Mouse (Mus musculus) C2C12 (cell line): Measurements from ENCODE around the gene Aasdhppt. TPM values are rescaled to one million over a fixed set of nuclear protein-coding genes. Genes with fewer than 3 reads are reported as not detected.
A peak's percentile ranks its signal among the peaks of the same experiment; 100 is the strongest.

ENCODE experiments used
- H3K27me3 ChIP-seq: one replicate; pipeline ENCODE4 v1.6.1; 2011; ENCODE audit not compliant: control insufficient read depth, insufficient read depth, insufficient read length
- H3K36me3 ChIP-seq: one replicate; pipeline ENCODE4 v1.6.1; 2011; ENCODE audit not compliant: control insufficient read depth, insufficient read depth
- H3K4me3 ChIP-seq: one replicate; pipeline ENCODE4 v1.5.1; 2011; ENCODE audit warnings: mild to moderate bottlenecking, control low read depth; ENCODE audit not compliant: poor library complexity, insufficient read depth, severe bottlenecking
- H3K79me2 ChIP-seq: one replicate; pipeline ENCODE4 v1.6.1; 2011; ENCODE audit not compliant: control insufficient read depth, insufficient read depth
- H3K79me3 ChIP-seq: one replicate; pipeline ENCODE4 v1.6.1; 2011; ENCODE audit warnings: low read depth, control low read depth
- H3ac ChIP-seq: one replicate; pipeline ENCODE3; 2011; ENCODE audit warnings: low read depth; ENCODE audit not compliant: control insufficient read depth, insufficient read length
- CEBPB ChIP-seq: IDR thresholded peaks from one replicate; pipeline ENCODE4 v1.6.1; 2011; ENCODE audit warnings: low read depth, mild to moderate bottlenecking, control low read depth, moderate library complexity
- CTCF ChIP-seq: IDR thresholded peaks from one replicate; pipeline ENCODE4 v1.5.1; 2011; ENCODE audit not compliant: control insufficient read depth, insufficient read depth, insufficient read length
- FOSL1 ChIP-seq: IDR thresholded peaks from one replicate; pipeline ENCODE4 v1.8.0; 2011; ENCODE audit warnings: mild to moderate bottlenecking, low read length; ENCODE audit not compliant: poor library complexity, insufficient read depth, severe bottlenecking
- MAX ChIP-seq: IDR thresholded peaks from one replicate; pipeline ENCODE4 v1.6.1; 2011; ENCODE audit warnings: mild to moderate bottlenecking, control low read depth
- MYOD1 ChIP-seq: IDR thresholded peaks from one replicate; pipeline ENCODE4 v1.6.1; 2011; ENCODE audit warnings: low read depth; ENCODE audit not compliant: control insufficient read depth, insufficient read length
- MYOG ChIP-seq: IDR thresholded peaks from one replicate; pipeline ENCODE4 v1.6.1; 2011; ENCODE audit not compliant: control insufficient read depth, insufficient read length; ENCODE audit errors: extremely low read depth
- USF1 ChIP-seq: IDR thresholded peaks from one replicate; pipeline ENCODE4 v1.6.1; 2011; ENCODE audit warnings: low read depth, mild to moderate bottlenecking, control low read depth, moderate library complexity
- long read RNA-seq, 2 experiments: library from polyadenylated mRNA; unstranded; transcript quantifications; one replicate each; pipeline ENCODE4 v2.0.0; 2019 to 2020
- polyA plus RNA-seq: library from polyadenylated mRNA; unstranded; fragments of >200 nt; fragmentation: generic; extraction: Trizol; gene quantifications from one replicate; pipeline ENCODE4 v1.2.1, GENCODE M21; 2012; ENCODE audit warnings: missing spikeins

Aasdhppt gene
- polyA plus RNA-seq, result 7.9 TPM
- long read RNA-seq, experiment 1, transcript Aasdhppt-201 (6 exons, 2,843 nt), result major isoform, 26 of 38 reads
- long read RNA-seq, experiment 1, partial matches to known transcripts, result 1 of 38 reads
- long read RNA-seq, experiment 1, other reads (novel, unspliced or antisense), result 8 of 38 reads
- long read RNA-seq, experiment 2, transcript Aasdhppt-202 (6 exons, 2,810 nt), result minor isoform, 16 of 177 reads
- long read RNA-seq, experiment 2, transcript Aasdhppt-201 (6 exons, 2,843 nt), result major isoform, 119 of 177 reads
- long read RNA-seq, experiment 2, partial matches to known transcripts, result 8 of 177 reads
- long read RNA-seq, experiment 2, other reads (novel, unspliced or antisense), result 33 of 177 reads

DNA sequence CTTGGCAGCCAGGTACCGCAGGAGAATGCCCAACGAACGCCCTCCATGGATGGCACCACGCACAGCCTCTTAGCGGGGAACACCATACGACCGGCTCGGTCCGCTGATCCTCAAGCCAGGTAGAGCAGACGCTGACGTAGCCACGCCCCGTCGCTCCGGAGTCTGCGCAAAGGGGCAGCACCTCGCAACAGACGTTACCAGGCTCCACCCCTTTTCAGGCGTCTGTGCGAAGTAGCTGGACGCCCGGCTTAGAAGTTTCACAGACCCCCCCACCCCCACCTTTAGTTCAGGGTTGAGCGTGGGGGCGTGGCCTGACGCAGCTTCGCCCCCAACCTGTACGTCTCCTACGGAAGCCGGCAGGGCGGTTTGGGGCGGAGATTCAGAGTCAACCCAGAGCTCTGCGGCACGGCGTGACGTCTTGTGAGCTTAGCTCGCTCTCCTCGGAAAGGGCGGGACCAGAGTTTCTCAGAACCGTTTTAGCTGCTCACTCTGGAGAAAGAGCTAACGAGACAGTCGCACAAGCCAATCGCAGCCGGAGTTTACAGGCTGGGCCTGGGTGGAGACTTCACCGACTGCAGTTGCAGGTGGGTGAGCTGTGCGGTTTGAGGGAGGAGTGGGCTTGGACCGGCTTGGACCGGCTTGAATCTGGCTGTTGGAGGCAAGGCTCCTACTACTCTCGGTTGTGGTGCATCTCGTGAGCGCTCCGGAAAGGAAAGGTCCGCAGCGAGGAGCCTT is at the start of gene Aasdhppt, which contains the start of gene Kbtbd3:
TSS of gene Aasdhppt (minus strand) at position 121 of the 735 bp plus-strand sequence.
TSS of gene Kbtbd3 (plus strand) at position 483 of the 735 bp plus-strand sequence.
- TF ChIP-seq FOSL1 (no peak), MYOD1 (no peak), CTCF (no peak), USF1 (no peak), CEBPB (no peak), MAX (no peak), MYOG (no peak)
- H3ac ChIP-seq, result peak within 1 kb of the TSS; percentile 79
- peak within 1 kb of the TSS; percentile 63 for H3K4me3 ChIP-seq
- peaks cover 29% of the 10 kb centered on the region for H3K79me3 ChIP-seq
- no peaks in the 10 kb centered on the region for H3K27me3 ChIP-seq
- H3K36me3 ChIP-seq, result no peaks in the 10 kb centered on the region
- H3K79me2 ChIP-seq, result peaks cover 52% of the 10 kb centered on the region

DNA sequence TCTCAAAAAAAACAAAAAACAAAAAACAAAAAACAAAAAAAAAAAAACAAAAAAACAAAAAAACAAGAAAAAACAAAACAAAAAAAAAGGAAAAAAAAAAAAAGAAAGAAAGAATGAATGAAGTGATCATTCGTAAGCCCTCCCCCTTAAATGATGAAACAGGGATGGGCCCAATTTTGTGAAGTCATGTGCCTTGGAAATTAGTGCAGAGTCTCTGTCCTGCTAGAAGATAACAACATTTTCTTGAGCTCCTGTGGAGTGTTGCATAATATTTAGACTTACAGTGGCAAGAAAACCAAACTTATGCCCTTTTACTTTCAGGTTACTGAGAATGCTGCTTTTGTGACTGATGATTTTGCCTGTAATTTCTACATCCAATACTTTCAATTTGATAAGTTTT is 43.9 kb upstream of the Aasdhppt start:
- H3K4me3 ChIP-seq, result no peak overlapping the region
- TF ChIP-seq CTCF (no peak), MYOG (no peak), MYOD1 (no peak), MAX (no peak), USF1 (no peak), CEBPB (no peak), FOSL1 (no peak)
- H3K79me3 ChIP-seq, result no peaks in the 10 kb centered on the region
- H3K27me3 ChIP-seq, result no peaks in the 10 kb centered on the region
- H3ac ChIP-seq, result no peak overlapping the region
- no peaks in the 10 kb centered on the region for H3K36me3 ChIP-seq
- no peaks in the 10 kb centered on the region for H3K79me2 ChIP-seq

DNA sequence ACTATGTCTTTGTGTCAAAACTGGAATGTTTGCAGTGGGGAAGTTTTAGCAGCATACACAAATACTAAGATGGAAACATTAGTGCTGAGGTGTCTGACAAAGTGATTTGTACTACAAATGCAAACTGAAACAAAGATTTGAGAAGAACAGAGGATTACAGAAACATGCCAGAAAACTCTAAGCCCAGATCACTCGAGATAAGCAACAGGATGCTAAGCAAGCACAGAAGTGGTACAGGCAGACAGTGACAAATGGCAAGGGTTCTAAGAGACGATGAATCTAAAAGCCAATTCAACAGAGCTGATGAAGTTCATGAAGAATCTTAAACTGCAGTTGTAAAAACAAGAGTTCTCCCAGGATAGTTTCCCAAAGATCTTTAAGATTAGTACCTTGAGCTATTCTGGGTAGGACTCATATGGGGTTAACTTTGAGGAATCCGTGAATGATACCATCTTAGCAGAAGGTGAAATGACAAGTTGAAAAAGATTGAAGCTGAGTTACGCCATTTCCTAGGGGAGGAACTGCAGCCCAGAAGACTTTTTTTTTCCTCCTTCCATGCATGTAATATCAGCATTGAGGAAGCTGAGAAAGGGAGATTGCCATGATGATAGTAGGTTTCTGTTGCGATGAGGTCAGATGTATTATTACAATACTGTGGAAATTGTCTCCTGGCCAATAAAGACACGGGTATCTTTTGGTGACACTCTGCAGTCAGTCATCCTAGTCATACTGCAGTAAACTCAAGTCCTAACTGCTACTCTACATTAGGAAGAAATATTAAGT is 9.9 kb upstream of the Aasdhppt start:
- Histone ChIP-seq H3K79me2 (no peaks in the 10 kb centered on the region), H3K27me3 (no peaks in the 10 kb centered on the region), H3ac (no peak overlapping the region), H3K36me3 (no peaks in the 10 kb centered on the region), H3K79me3 (no peaks in the 10 kb centered on the region), H3K4me3 (no peak overlapping the region)
- TF ChIP-seq FOSL1, result no peak
- no peak for TF ChIP-seq CEBPB
- TF ChIP-seq MYOD1, result no peak
- TF ChIP-seq MYOG, result no peak
- TF ChIP-seq USF1, result no peak
- no peak for TF ChIP-seq MAX
- no peak for TF ChIP-seq CTCF

DNA sequence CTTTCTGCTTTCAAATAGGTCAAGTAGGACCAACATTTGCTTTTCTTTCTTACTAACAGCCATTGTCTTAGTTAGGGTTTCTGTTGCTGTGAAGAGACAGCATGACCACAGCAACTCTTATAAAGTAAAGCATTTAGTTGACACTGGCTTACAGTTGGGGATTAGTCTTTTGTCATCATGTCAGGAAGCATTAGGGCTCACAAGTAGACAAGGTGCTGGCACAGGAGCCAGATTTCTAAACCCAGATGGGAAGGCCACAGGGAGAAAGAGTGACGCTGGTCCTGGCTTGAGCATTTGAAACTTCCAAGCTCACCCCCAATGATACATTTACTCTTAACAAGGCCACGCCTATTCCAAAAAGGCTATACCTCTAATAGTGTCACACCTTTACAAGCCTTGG is 6.5 kb upstream of the Aasdhppt start:
- Histone ChIP-seq H3K36me3 (no peaks in the 10 kb centered on the region), H3K79me3 (no peaks in the 10 kb centered on the region), H3K27me3 (no peaks in the 10 kb centered on the region), H3K4me3 (no peak overlapping the region), H3ac (no peak overlapping the region), H3K79me2 (peaks cover 4% of the 10 kb centered on the region)
- TF ChIP-seq MAX (no peak), CEBPB (no peak), USF1 (no peak), MYOG (no peak), CTCF (no peak), MYOD1 (no peak), FOSL1 (no peak)

- H3ac ChIP-seq, result no peak overlapping the region
- H3K36me3 ChIP-seq, result no peaks in the 10 kb centered on the region
- H3K27me3 ChIP-seq, result no peaks in the 10 kb centered on the region
- H3K4me3 ChIP-seq, result no peak overlapping the region
- H3K79me2 ChIP-seq, result peaks cover 14% of the 10 kb centered on the region
- TF ChIP-seq USF1, result no peak
- TF ChIP-seq MYOD1, result no peak
- TF ChIP-seq MYOG, result no peak
- TF ChIP-seq CTCF, result no peak
- no peak for TF ChIP-seq FOSL1
- TF ChIP-seq CEBPB, result no peak
- TF ChIP-seq MAX, result no peak
- H3K79me3 ChIP-seq, result peaks cover 2% of the 10 kb centered on the region
These were observed 4.7 kb upstream of the Aasdhppt start for GRCm38 (mm10) chr9:4313946-4314345.
